Mouse (Mus musculus) right cerebral cortex, adult 2 months (tissue): ENCODE measurements at regions not wholly inside any gene's neighbourhood (a gene's known extent, or its start where the extent isn't known, plus 50 kb on each side); places are given as distances from the start of the nearest gene placed in this dataset.
A peak's percentile ranks its signal among the peaks of the same experiment; 100 is the strongest.
"Not testable (repeated sequence)": the region's sequence is repeated elsewhere in the genome, so short reads cannot be mapped to it uniquely, and the experiment has no call there.

ENCODE experiments used
- DNase-seq, 2 experiments: peaks; one replicate each; pipeline ENCODE4 v3.0.0; 2021 to 2022; ENCODE audit warnings: low spot score in 2 of 2

DNA sequence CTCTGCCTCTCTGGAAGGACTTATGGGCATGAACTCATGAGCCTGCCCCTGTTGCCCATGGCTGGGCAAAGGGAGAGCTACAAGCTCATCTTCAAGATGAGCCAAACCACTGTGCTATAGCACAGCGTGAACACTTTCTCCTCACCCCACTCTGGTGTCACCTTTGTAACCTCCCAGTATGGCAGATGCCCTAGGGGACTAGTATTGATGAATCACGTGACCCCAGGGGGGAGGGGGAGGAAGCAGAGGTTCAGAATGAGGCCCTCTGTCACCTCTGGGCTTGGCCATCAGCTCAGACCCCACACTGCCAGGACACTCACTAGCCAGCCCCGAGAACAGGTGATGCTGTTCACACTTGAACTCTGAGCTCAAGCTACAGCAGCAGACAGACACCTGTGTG is 421.9 kb downstream of the Ptpru start:
- DNase-seq, result no peak

DNA sequence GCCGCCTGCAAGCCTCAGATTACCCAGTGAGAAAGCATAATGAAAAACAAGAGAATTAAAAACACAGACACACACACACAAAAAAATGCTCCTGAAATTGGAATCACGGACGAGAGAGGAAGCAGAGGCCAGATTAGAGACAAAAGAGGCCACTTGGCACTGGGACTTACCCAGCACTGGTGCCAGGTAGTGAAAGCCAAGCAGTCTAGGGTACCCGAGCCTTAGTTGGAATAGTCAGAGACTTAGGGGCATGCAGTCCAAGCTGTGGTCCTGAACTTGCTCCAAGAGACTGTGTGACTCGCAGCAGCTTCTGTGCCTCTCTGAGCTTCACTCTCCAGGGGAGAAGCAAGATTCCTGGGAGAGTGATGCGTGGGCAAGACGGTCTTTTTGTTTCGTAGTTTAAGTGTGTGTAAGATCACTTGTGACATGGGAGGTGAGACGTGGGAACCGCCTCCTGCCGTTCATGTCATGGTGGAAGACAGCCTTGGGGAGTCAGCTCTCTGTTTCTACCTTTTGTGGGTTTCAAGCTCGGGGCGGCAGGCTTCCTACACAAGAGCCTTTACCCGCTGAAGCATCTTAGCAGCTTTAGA is 420.8 kb downstream of the Ptpru start:
- DNase-seq, result peak; percentile 28 to 47

DNA sequence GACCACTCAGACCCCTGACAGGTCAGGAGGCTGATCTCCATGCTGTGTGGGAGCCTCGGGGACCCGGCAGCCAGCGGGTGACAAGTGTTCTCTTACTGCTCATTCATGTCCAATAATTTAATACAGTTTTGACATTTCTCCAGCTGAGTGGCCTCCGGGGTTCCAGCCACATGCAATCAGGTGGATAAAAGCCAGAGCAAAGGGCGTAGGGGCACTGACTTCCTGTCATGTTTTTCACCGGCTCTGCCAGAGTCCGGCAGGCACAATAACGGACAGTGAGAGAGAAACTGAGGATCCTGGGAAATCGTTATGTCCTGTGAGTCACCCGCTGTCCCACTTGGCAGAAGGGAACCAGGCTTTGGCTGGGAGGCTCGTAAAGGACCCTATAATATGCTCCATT is 412.8 kb downstream of the Ptpru start:
- no peak for DNase-seq

DNA sequence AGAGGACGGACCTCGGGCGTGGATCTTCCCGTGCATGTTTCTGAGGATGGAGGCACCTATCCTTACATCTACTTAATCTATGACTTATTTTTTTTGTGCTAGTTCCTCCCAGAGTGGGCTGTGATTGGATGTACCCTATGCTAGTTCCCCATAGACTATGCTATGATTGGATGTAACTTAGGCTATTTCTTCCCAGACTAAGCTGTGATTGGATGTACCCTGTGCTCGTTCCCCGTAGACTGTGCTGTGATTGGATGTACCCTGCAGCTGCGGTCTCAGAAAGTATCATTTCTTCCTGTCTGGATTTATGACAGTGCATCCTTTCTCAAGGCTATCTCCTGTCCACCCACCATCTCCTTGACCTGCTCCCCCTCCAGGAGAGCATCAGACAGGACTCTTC is 410.2 kb downstream of the Ptpru start:
- DNase-seq, result no peak

DNA sequence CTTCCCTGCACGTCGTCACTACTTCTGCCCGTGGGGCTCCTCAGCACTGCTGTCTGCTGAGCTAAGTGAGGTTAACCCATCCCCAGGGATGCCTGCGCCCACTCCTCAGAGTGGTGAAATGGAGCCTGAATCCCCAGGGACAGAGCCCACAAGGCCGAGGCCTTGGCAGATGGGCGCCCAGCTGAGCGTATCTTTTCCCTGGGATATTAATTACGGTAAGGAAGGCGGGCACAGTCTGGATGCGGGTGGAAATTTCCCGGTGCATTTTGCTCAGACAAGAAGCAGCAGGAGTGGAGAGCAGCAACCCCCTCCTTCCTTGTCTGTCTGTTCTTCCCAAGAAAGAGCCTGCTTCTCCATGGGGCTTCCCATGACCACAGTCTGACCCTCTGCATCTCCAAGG is 408.7 kb downstream of the Ptpru start:
- DNase-seq, result peak; percentile 45 to 55

DNA sequence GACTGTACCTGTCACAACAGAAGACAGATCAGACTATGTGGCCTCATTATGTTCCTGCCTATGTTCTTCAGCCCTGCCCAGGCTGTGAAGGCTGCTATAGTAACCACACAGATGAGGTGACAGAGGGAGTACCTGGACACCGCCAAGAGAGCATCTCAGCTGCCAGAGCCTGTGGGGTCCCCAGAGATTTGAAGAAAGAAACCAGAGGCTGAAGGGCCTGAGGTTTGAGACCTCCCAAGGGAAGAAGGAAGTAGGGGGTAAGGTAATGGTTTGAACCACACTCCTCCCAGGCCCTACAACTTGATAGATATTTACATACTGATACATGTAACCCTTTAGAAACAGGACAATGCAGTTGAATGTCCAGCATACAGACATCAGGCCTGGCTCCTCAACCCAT is 407.7 kb downstream of the Ptpru start:
- DNase-seq, result no peak

DNA sequence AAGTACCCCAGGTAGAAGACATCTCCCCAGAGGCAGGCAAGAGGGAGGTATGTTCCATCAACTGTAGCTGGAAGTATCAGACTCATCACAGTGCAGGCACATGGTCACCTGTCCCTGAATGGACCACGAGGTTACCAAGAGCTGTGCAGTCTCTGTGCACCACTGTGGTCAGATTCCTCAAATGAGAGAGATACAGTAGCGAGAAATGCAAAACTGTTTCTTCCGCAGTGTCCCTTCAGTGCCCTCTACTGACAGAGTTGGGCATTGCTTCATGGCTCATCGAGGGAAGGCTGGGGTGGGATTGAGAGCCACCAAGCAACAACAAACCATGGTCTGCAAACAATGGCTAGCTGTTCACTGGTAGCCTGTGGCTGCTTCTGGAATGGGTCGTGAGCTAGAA is 406.9 kb downstream of the Ptpru start:
- DNase-seq, result peak; percentile 84 to 87

DNA sequence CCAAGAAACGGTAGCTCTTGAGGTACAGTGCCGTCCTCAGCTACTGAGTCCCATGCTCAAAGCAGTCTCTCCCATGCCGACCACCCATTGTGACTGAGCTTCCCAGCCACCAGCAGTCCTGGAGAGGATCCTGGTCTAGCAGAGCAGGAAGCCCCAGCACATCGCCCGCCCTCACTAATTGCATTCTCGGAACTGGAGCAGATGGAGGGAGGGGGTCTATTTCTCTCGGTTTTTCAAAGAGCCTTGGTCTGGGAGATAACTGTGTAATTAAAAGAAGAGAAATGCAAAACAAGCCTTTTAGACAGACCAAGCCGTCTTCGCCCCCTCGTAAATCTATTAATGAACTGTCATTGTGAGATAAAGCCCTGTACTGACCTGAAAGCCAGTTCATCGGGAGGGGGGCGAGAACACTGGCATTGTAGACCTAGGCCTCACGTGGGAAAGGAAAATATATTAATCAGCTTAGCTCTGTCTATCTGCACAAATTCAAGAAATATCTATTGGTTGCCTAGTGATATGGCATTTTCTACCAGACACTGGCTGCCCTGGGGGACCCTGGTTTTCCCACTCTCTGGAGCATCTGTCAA is 405.4 kb downstream of the Ptpru start:
- DNase-seq, result no peak

DNA sequence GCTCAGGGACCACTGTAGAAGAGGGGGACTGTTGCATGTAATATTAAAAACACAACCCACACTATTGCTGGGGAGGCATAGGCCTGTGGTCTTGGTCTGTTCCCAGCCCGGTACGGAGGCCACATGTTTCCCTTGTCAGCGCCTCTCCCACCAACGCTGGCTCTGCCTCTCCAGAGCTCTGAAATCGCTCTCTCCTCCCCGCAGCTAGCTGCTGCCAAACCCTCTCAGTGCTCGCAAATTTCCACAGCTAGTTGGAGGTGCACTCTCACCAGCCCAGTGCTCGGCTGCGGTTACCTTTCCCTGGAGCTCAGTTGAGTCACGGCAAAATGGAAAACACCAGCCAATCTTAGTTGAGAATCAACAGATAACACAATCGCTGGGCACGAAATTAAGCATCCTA is 402.9 kb downstream of the Ptpru start:
- no peak for DNase-seq

DNA sequence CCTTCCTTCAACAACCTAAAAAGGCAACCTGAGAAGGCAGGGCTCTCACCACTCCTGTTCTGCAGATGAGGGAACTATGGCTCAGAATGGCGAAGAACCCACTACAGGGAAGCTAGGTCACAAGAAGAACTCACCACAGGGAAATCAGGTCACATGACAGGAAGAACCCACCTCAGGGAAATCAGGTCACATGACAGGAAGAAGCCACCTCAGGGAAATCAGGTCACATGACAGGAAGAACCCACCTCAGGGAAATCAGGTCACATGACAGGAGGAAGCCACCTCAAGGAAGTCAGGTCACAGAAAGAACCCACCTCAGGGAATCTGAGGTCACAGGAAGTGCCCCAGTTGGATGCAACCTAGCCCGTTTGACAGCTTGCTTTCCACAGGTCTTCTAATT is 399.7 kb downstream of the Ptpru start:
- DNase-seq, result no peak

DNA sequence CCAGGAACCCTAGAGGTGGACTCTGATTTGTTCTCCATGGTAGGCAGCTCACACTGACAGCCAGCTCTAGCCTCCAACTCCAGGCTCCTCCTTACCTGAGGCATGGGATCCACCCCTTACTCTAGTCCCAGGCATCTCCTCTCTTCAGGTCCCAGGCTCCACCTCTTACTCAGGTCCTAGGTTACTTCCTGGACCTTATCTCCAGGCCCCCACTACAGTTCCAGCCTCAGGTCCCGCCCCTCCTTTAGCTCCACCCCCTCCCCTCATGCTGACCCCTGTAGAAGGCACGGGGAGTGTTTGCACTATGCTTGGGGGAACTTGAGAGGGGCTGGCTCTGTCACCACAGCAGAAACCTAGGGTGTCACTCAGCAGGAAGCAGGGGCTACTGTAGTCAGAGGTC is 399.2 kb downstream of the Ptpru start:
- DNase-seq, result no peak

DNA sequence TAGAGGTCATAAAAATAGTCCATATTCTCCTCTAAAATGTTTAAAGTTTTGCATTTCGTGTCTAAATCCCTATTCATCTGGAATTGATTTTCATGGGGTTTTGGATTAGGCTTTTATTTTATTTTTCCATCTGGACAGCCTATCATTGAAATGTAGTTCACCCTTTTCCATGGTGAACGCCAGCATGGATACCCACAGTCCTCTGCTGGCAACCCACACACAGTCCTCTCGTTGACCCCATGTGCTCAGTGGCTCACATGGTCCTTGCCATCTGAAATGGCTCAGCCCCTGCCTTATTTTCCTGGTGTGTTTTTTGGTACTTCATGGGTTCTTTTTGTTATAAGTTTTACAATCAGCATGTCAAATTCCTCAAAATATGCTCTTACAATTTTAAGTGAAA is 397.2 kb downstream of the Ptpru start:
- no peak for DNase-seq

DNA sequence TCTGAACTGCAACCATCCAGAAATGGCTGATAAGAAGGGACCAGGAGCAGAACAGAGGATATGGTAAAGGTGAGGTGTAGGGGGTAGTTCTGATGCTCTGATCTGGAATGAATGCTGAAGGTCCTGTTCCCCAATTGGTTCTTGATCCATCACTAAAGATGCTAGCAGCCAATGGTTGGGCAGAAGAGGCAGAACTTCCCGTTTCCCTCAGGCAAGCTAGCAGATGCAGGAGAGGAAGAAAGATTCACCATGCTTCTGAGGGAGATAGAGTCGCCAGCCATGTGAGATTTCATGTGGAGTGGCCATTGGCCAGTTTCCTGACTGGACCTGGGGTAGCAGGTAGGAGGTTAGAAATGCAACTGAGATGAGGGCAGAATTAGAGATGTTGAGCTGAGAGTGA is 394.6 kb downstream of the Ptpru start:
- DNase-seq, result no peak

DNA sequence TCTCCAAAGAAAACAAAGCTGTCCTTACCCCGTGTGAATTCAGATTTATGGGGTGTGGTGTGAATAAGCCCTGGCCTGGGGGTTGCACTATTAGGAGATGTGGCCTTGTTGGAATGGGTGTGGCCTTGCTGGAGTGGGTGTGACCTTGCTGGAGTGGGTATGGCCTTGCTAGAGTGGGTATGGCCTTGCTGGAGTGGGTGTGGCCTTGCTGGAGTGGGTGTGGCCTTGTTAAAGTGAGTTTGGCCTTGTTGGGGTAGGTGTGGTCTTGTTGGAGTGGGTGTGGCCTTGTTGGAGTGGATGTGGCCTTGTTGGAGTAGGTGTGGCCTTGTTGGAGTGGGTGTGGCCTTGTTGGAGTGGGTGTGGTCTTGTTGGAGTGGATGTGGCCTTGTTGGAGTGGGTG is 387.8 kb downstream of the Ptpru start:
- DNase-seq, result not testable (repeated sequence)

DNA sequence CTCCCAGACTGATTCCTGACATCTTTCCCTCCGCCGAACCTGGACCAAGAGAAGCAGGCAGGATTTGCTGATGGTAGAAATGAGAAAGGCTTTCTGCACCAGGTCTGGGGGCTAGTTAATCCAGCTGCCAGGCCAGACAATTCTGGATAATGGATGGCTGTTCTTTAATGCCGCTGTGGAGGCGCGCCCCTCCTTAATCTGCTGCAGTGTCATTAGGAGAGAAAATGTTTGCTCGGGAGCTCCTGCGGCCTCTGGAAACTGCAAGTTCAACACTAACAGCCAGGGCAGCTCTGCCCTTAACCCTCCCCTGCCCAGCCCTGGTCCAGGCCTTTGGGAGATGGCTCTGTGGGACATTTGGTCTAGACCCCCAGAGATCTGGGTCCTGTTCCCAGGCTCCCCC is 380.5 kb downstream of the Ptpru start:
- DNase-seq, result no peak

DNA sequence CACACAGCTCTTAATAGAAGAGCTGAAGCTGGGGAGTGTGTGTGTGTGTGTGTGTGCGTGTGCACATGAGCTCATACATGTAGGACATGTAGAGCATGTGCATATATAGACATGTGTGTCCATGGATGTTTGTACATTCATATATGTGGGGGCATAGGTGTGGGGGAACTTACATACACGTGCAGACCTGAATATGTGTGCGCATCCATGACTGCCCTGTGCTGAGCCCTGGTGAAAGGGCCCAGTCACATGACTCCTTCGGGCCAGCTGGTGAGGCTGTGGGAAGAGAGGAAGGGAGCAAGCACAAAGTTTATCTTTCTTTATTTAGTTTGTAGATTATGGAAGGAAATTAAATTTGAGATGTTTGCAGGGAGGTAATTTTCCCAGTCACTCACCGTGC is 378.3 kb downstream of the Ptpru start:
- no peak for DNase-seq

DNA sequence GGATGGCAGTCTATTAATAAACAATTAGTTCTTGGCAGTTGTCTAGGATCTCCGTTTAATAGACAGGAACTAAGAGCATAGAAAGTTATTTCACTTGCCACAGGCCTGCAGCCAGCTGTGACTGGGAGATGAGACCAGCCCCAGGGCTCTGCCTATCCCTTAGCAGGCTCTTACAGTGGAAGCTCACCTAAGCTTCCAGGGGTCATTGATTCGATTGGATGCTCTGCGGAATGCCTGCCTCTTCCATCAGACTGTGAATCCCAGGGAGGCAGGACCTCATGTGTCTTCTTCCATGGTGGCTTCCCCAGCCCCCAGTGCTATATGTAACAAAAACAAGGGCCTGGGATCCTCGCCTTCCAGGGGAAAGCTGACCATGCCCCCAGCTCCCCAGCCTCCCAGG is 376.8 kb downstream of the Ptpru start:
- no peak for DNase-seq

DNA sequence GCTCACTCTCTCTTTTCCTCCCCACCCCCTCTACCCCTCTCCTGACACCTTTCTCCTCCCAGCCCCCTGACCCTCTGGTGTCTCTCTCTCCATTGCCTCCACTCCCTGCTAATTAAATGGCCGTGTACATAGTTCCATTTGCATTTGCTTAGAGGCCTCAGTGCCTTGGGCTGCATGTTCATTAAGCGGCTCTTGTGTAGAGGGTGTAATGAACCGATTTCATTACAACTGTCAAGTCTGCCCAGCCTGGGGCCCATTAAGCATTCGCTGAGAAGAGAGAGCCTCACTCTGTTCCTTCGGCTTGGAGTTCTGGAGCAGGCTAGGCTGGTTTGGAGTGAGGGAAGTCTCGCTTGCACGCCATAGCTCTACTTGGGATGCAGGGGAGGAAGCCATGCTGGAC is 376.4 kb downstream of the Ptpru start:
- no peak for DNase-seq

DNA sequence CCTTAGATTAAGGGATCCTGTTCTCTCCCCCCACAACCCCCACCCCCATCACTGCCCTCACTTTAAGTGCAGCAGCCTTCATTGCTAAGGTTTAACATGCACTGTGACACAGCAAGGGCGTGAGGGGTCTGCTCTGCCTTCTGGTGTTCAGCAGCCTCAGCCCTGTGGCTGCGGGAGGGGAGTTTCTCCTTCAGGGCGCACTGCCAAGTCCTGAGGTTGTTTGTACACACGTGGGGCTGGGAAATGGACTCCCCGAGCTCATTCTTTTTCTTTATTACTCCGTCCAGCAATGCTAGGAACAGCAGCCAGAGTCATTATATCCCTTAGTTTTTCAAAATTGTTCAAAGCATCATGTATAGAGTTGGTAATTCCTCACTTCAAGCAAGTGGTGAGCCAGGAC is 363.1 kb downstream of the Ptpru start:
- DNase-seq, result no peak

DNA sequence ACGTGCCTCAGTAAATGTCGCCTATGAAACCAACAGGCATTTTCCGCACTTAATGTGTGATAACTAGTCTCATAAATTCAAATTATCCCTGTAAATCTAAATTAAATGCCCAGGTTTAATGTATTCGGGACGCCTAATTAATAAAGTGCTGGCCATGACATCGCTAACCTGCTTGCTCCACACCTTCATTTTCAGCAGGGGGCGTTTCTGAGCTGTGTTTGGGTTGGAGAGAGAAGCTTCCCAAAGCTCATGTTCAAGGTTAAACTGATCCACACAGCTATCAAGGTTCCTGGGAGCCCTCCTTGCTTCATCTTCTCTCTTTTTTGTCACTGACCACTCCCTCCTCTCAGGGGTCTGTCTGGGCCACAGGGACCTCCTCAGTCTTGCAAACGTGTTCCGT is 359.2 kb downstream of the Ptpru start:
- DNase-seq, result no peak

DNA sequence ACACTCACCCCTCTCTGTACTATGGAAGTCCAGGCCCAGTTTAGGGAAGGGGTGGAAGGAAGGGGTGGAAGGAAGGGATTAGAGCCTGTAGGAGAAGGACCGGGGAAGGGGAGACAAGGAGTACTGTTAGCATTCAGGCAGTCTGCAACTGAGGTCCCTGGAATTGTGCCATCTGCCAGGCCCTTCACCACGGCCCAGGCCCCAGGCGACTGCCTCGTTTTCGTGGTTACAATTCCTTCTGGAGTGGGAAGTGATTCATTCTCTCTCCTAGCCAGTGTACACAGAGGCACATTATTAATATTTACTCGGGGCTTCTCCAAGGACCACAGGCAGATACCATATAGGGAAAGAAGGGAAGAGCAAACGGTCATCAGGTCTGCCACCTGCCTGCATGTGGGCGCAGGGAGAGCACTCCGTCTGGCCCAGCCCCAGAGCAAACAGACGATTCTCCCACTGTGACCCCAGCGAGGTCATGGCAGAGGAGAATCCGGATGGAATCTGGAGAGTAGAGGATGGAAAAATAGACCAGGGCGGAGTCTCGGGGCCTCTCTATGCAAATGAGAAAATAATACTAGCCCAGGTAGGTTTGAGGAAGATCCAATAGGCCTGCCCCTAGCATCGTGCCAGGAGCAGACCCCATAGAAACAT is 354.0 kb downstream of the Ptpru start:
- no peak for DNase-seq

DNA sequence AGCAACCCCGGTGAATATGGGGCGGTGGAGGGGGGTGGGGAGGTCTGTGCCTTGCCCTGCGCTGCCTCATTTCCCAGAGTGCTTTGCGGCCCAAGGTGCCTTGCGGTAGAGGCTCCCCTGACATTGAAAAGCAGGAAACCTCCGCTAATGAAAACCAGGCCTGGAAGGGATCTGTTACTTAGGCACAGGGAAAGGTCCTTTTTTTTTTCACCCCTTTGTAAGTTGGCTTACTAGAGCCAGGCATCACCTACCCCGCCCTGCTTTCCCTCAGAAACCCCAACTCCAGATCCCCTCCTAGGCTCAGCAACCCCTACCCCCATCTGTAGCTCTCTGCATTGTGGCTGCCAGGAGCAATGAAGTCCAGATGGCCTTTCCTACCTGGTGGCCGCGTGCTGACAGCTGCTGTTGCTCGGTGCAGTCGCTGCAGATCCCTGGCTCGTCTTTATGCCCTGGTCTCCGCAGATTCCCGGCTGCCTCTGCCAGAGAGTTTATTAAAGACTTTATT is 353.4 kb downstream of the Ptpru start:
- DNase-seq, result no peak

DNA sequence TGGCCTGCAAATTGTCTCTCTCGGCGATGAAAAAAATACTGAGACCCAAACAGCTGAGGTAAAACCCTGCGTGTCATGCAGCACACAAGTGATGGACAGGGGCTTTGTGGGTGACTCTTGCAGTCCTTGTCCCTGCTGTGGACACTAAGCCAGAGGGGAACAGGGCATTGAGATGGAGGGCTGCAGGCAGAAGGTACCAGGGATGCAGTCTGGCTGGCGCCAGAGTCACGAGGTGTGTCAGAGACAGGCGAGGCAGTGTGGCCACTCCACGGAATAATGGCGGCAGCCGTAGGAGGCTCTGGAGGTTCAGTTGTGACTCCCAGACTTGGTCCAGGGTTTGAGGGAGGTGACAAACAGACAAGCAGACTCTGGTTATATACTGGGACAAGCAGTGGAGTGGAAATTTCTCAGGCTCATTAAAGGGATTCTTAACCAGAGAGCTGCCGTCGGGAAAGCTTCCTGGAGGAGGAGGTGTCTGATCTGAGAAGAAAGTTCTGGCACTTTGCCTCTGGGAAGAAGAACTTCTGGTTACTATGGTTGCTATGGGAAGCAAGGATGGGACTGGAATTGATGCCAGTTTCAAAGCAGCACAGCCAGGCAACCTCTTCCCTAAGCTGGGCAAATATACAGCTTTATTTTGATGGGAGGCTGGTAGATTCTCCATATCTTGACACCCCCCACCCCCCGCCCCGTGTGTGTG is 352.8 kb downstream of the Ptpru start:
- DNase-seq, result no peak
